Mouse (Mus musculus) cortical plate, adult 2 months (tissue): ENCODE measurements at regions not wholly inside any gene's neighbourhood (a gene's known extent, or its start where the extent isn't known, plus 50 kb on each side); places are given as distances from the start of the nearest gene placed in this dataset.

ENCODE experiments used
- CTCF ChIP-seq: fragments of 200-500 bp; IDR thresholded peaks from 2 replicates; pipeline ENCODE4 v1.5.1; 2011; ENCODE audit warnings: mild to moderate bottlenecking, control low read depth, low read length; ENCODE audit not compliant: insufficient read depth; ENCODE audit errors: extremely low read depth
- POLR2A ChIP-seq: fragments of 200-500 bp; IDR thresholded peaks from 2 replicates; pipeline ENCODE4 v1.6.1; 2011; ENCODE audit warnings: mild to moderate bottlenecking, low read length, control low read depth; ENCODE audit not compliant: insufficient read depth; ENCODE audit errors: extremely low read depth

- TF ChIP-seq CTCF (no peak), POLR2A (no peak)
These were observed 55.7 kb upstream of the Eef2kmt start for GRCm38 (mm10) chr16:5311456-5311855.
